Mouse (Mus musculus): ENCODE results near the gene Tipin. TPM values are rescaled to one million over a fixed set of nuclear protein-coding genes. Genes with fewer than 3 reads are reported as not detected.
"Not testable (repeated sequence)": the region's sequence is repeated elsewhere in the genome, so short reads cannot be mapped to it uniquely, and the experiment has no call there.

The Tipin gene
- total RNA-seq, 2 experiments from 2014 or later: 7.9 to 10.3 TPM

DNA sequence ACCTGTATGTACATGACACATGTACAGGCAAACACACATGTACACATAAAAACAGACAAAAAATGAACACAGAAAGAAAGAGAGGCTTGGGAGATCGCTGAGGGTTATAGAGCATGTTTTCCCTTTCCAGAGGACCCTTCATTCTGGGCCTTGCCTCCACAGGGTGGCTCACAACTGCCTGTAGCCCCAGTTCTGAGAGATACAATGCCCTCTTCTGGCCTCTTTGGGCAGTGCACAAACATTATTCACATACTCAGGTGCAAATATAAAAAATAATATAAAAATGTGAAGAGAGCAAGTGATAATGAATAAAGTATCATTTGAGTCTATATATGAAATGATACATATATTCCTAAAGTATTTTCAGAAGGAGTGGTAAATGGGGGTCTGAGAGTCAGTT, 6.5 kb upstream of the Tipin start:
- intact Hi-C loops (cut with DNase I): loop anchor here (5.0 kb wide), 2 partner anchors 98 to 138 kb away; partner anchors contain the start of gene Snapc5
- Histone ChIP-seq H3K4me3 (no peak overlapping the region), H3K27ac (no peak overlapping the region)
- peak; percentile 35 for TF ChIP-seq CTCF (IDR thresholded peaks at IDR 0.05)
- DNase-seq: no peak

DNA sequence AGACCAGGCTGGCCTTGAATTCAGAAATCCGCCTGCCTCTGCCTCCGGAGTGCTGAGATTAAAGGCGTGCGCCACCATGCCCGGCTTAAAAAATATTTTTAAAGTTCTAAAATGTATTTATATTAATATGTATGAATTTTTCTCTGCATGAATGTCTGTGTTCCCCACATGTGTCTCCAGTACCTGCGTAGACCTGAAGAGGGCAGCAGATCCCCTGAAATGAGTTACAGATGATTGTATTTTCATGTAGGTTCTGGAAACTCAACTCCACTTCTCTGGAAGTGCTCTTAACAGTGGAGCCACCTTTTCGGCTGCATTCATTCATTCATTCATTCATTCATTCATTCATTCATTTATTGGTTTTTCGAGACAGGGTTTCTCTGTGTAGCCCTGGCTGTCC, 3.7 kb upstream of the Tipin start:
- Histone ChIP-seq H3K27ac (no peak overlapping the region), H3K4me3 (no peak overlapping the region)
- peak; percentile 91 for TF ChIP-seq CTCF (IDR thresholded peaks at IDR 0.05)
- intact Hi-C loops (cut with DNase I): no loop called here
- peak; percentile 66 for DNase-seq

DNA sequence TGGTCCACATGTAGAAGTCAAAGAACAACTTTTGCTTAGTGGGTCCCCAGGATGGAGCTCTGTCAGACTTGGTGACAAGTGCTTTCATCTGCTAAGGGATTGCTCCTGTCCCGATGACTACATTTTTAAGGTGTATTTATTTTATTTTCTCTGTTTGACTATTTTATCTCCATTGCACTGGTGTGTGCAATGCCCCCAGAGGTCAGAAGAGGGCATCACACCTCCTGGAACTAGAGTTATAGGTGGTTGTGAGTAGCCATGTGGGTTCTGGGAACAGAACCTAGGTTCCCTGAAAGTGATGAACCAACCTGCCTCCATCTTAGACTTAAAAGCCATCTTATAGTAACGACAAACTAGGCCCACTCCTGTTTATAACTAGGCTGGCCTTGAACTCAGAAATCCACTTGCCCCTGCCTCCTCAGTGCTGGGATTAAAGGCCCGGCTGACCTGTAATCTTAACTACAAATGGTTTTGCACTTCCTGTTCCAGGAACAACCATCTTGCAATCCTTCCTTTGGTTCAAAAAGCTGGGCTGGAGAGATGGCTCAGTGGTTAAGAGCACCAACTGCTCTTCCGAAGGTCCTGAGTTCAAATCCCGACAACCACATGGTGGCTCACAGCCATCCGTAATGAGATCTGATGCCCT, 2.6 kb upstream of the Tipin start:
- no peak for DNase-seq
- intact Hi-C loops (cut with DNase I): no loop called here

DNA sequence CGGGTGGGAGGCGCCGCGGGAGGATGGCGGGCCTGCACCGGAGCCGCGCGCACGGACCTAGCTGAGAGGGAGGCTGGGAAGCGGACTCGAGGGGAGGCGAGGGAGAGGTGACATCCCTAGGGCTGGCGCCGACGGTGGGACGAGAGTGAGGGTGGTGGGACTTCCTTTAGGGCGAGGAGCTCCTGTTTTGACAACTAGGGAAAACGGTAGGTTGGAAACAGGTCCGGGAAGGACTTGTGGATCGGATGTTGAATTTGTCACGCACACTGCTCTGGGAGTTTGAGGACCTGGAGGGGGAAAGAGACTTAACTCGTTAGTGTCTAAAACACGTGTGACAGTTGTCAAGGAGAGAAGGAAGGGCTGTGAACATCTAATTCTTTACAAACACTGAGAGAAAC, 399 bp downstream of the Tipin start:
- intact Hi-C loops (cut with DNase I): no loop called here
- no peak for DNase-seq
- TF ChIP-seq CTCF (IDR thresholded peaks at IDR 0.05): no peak
- Histone ChIP-seq H3K4me3 (peak overlapping the region; percentile 92), H3K27ac (peak overlapping the region; percentile 90)

More for the DNA sequence above, 2.6 kb upstream of the Tipin start:
- H3K27ac ChIP-seq: no peak overlapping the region
- peak; percentile 13; the same call in 1 of the 2 replicates for TF ChIP-seq CTCF (IDR thresholded peaks at IDR 0.05)
- H3K4me3 ChIP-seq: no peak overlapping the region

DNA sequence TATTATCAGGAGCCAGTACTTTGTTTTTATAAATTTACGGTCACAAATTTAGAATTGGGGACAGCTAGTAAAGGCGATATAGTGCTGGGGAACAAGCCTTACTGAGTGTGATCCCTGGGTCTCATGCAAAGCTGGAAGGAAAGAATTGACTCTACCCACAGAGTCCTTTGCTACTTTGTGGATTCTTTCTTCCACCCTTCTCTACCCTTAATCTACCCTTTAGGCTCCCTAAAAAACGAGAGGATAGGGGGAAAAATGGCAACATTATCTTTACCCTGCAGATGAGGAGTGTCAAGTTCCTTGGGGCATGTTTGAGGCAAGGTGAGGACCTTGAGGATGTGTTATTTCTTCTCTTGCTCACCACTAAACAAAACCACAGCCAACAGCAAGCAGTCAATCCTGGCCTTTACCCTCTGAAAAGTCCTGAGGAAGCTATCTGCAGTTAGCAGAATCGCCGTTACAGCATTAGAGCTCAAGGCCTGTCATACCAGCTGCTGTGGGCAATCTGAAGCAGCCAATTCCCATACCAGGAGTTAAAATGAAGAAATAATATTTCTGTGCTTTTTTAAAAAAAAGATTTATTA, 1.1 kb downstream of the Tipin start:
- DNase-seq: no peak
- TF ChIP-seq CTCF (IDR thresholded peaks at IDR 0.05): no peak
- Histone ChIP-seq H3K4me3 (peak overlapping the region; percentile 92), H3K27ac (peak overlapping the region; percentile 90; the same call in 1 of the 2 replicates)
- intact Hi-C loops (cut with DNase I): no loop called here

DNA sequence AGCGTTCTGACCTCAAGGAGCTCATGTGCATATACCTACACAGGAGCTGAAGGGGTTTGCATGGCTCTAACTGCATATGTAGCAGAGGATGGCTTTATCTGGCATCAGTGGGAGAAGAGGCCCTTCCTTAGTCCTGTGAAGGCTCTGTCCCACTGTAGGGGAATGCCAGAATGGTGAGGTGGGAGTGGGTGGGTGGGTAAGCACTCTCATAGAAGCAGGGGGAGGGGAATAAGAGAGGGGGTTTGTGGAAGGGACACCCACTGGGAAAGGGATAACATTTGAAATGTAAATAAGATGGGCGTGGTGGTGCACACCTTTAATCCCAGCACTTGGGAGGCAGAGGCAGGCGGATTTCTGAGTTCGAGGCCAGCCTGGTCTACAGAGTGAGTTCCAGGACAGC, 21.7 kb downstream of the Tipin start:
- H3K4me3 ChIP-seq; H3K27ac ChIP-seq; DNase-seq; intact Hi-C loops (cut with DNase I): not testable (repeated sequence)

DNA sequence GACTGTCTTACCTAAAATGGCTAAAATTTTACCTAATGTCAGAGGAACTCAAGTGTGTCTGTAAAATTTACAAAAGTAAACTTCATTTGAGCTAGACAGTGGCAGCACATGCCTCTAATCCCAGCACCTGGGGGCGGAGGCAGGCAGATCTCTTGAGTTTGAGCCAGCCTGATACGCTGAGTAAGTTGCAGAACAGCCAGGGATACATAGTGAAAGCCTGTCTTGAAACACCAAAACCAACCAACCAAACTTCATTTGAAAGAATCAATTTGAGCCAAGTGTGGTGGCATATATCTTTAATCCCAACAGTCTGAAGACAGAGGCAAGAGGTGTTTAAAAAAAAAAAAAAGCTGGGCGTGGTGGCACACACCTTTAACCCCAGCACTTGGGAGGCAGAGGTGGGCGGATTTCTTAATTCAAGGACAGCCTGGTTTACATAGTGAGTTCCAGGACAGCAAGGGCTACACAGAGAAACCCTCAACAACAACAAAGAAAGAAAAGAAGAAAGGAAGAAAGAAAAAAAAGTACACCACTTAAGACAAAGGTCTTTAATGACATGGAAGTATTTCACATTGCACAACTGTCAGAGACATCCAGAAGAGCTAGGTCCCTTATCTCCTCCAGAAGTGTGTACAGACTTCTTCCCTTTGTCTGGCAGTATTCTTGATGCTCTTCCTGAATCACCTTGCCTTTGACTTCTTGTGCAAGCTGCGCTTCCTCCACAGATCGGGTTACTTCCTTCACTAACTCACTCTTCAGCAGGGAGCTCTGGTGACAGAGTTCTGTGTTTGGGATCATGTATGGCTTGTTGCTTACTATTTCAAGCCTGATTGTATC, 25.3 kb downstream of the Tipin start:
- TF ChIP-seq CTCF (IDR thresholded peaks at IDR 0.05): no peak
- intact Hi-C loops (cut with DNase I): no loop called here
- no peak overlapping the region for H3K4me3 ChIP-seq
- no peak for DNase-seq
- no peak overlapping the region for H3K27ac ChIP-seq

DNA sequence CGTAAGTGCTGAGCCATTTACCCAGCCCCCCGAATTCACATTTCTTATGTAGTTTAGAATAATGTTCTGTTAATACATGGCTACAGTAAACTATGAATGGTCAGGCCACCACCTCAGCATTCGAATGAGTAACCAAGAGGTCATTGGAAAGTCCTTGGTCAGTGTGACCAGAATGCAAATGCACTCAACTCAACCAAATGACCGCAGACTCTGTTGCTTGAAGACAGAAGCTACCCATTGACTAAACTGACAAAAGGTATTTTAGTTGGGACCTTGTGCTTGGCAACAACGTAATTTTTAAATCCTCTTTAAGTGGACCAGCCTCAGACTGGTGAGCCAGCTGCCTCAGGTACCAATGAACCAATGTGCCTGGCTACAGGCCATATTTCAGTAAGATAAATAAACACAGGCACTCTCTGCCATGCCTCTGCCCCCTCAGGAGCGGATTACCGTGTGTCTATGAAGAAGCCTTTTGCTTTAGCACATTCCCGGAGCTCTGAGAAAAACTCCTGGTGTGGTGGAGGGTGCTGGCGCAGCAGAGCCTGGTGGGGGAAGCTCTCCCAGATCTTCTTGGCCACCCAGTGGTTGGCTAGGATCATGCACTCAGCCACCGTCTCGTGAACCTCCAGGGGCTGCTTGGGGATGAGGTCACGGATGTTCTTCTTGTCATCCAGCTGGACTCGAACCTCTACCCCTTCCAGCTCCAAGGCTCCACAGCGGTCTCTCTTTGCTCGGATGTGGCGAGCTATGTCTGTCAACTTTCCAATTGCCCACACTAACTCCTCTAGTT, 29.8 kb downstream of the Tipin start:
- intact Hi-C loops (cut with DNase I): no loop called here
- Histone ChIP-seq H3K4me3 (no peak overlapping the region), H3K27ac (no peak overlapping the region)
- TF ChIP-seq CTCF (IDR thresholded peaks at IDR 0.05): peak; percentile 20; the same call in 1 of the 2 replicates
- DNase-seq: no peak

DNA sequence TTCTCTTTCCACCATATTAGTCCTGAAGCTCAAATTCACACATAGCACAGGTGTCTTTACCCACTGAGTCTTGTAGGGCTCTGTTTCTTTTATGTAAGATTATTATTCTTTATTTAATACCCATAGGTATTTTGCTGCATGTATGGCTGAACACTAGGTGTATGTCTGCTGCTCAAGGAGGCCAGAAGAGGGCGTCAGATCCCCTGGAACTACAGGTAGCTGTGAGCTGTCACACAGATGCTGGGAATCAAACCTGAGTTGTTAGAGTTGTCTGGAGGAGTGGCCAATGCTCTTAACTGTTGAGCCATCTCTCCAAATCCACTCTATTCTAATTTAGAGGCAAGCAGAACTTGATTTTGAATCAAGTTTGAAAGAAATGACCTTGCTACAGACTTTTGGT, 30.7 kb downstream of the Tipin start:
- peak; percentile 26; the same call in 1 of the 2 replicates for TF ChIP-seq CTCF (IDR thresholded peaks at IDR 0.05)
- no peak overlapping the region for H3K4me3 ChIP-seq
- DNase-seq: no peak
- H3K27ac ChIP-seq: no peak overlapping the region
- intact Hi-C loops (cut with DNase I): no loop called here

DNA sequence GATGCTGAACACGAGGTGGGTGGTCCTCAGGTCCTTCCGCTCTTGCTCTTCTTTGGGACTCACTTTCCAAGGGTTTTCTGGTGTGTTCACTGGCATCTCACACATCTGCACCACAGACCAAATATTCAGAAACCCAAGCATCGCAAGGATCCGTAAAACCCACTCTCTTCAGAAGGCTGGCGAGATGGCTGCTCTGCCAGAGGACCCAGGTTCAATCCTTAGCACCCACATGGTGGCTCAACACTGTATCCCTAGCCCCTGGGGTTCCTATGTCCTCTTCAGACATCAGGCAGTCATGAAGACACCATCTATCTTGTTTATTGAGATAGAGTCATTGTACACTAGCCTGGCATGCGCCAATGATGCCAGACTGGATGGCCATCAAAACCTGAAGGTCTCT, 33.3 kb downstream of the Tipin start:
- TF ChIP-seq CTCF (IDR thresholded peaks at IDR 0.05): no peak
- no peak for DNase-seq
- intact Hi-C loops (cut with DNase I): no loop called here

DNA sequence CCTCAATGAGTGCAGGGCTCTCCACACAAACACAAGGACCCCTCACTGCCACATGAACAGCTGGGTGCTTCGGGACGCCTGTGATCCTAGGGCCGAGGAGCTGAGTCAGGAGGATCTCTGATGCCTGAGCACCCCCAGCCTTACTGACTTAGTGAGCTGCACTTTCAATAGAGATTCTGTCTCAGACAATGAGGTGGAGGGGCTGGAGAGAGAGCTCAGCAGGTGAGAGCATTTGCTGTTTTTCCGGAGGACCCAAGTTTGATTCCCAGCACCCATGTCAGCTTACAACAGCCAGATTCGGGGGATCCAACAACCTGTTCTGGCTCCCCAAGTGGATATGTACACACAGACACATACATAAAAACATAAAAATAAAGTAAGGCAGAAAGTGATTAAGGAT, 35.6 kb downstream of the Tipin start:
- intact Hi-C loops (cut with DNase I): no loop called here
- DNase-seq: no peak
- TF ChIP-seq CTCF (IDR thresholded peaks at IDR 0.05): no peak
- Histone ChIP-seq H3K4me3 (no peak overlapping the region), H3K27ac (no peak overlapping the region)

More for the DNA sequence above, 33.3 kb downstream of the Tipin start:
- H3K27ac ChIP-seq: no peak overlapping the region
- no peak overlapping the region for H3K4me3 ChIP-seq

DNA sequence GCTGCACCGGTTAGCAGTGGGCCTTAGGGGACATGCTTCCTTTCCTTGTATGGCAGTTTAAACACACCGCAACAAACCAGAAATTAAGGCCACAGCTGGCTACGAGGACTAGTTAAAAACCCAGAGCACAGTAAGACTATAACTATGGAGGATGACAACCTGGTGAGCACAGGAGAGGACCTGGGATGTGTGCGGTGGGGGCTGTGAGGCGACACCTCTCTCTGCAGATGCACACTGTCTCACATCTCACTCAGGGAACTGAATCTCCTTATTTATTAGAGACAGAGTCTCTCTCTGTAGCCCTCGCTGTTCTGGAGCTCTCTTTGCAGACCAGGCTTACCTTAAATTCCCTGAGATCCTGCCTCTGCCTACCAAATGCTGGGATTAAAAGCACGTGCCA, 42.6 kb downstream of the Tipin start:
- intact Hi-C loops (cut with DNase I): no loop called here
- TF ChIP-seq CTCF (IDR thresholded peaks at IDR 0.05): no peak

More for the DNA sequence above, 42.6 kb downstream of the Tipin start:
- Histone ChIP-seq H3K4me3 (no peak overlapping the region), H3K27ac (no peak overlapping the region)
- DNase-seq: no peak
